Mouse (Mus musculus) heart, adult 2 months (tissue): Measurements from ENCODE around the gene Hoxa6. TPM values are rescaled to one million over a fixed set of nuclear protein-coding genes. Genes with fewer than 3 reads are reported as not detected.
A peak's percentile ranks its signal among the peaks of the same experiment; 100 is the strongest.

Experiments used
- DNase-seq, 2 experiments: peaks; one replicate each; pipeline ENCODE4 v3.0.0; 2021
- H3K27ac ChIP-seq: fragments of 200-600 bp; 2 replicates; pipeline ENCODE4 v1.8.1; 2022
- H3K27me3 ChIP-seq: fragments of 200-500 bp; 2 replicates; pipeline ENCODE4 v1.6.1; 2012; ENCODE audit warnings: mild to moderate bottlenecking, low read length, inconsistent platforms, mixed read lengths; ENCODE audit not compliant: control insufficient read depth, insufficient read depth
- H3K36me3 ChIP-seq: fragments of 200-500 bp; 2 replicates; pipeline ENCODE4 v1.6.1; 2012; ENCODE audit warnings: low read length, inconsistent platforms; ENCODE audit not compliant: control insufficient read depth, insufficient read depth
- H3K4me1 ChIP-seq: fragments of 200-500 bp; 2 replicates; pipeline ENCODE4 v1.6.1; 2011; ENCODE audit warnings: low read length; ENCODE audit not compliant: control insufficient read depth, insufficient read depth
- H3K4me3 ChIP-seq: fragments of 200-600 bp; 2 replicates; pipeline ENCODE4 v1.8.1; 2022
- H3K79me2 ChIP-seq: fragments of 200-500 bp; replicated peaks from 2 replicates; pipeline ENCODE4 v1.6.1; 2012; ENCODE audit warnings: mild to moderate bottlenecking, inconsistent platforms, low read length, moderate library complexity, mixed read lengths; ENCODE audit not compliant: control insufficient read depth, insufficient read depth
- H3K9ac ChIP-seq: fragments of 200-500 bp; 2 replicates; pipeline ENCODE4 v1.6.1; 2012; ENCODE audit warnings: low read depth, mild to moderate bottlenecking, control low read depth, inconsistent platforms, low read length, mixed read lengths
- CTCF ChIP-seq: fragments of 200-600 bp; IDR thresholded peaks from 2 replicates; pipeline ENCODE4 v1.8.1; 2022; ENCODE audit warnings: antibody characterized with exemption, mild to moderate bottlenecking, moderate library complexity
- EP300 ChIP-seq: fragments of 200-500 bp; IDR thresholded peaks from 2 replicates; pipeline ENCODE4 v1.6.1; 2011; ENCODE audit warnings: low read depth, low read length, control low read depth; ENCODE audit not compliant: insufficient read depth
- POLR2A ChIP-seq: fragments of 200-500 bp; IDR thresholded peaks from 2 replicates; pipeline ENCODE4 v1.6.1; 2011; ENCODE audit warnings: mild to moderate bottlenecking, low read depth, low read length, control low read depth; ENCODE audit not compliant: insufficient read depth
- WGBS: fragments of 180-500 bp; shearing (Covaris S2); methylation state at CpG from one replicate; pipeline ENCODE4 v1.1.7; 2018; 5-methylcytosine and 5-hydroxymethylcytosine counted together
- intact Hi-C: fragments of 180-260 bp; cut with DNase I; formaldehyde crosslinking; loops from one replicate; pipeline ENCODE4 v1.15.1; 2025
- microRNA-seq, 2 experiments: library from miRNA; unstranded; fragments of <30 nt; microRNA quantifications; one replicate each; pipeline ENCODE4 v1.2.0; 2021
- polyA plus RNA-seq: library from polyadenylated mRNA; depleted of rRNA; stranded (reverse); fragments of >200 nt; gene quantifications from 2 replicates; pipeline ENCODE4 v1.2.3, GENCODE M21; 2012; rRNA removed
- total RNA-seq, 2 experiments: library from RNA; stranded (reverse); gene quantifications; 2 replicates each; pipeline ENCODE4 v1.2.3; 2021

Hoxa6 gene
- total and polyA plus RNA-seq, 3 experiments: not detected

GRCm38 (mm10) chr6:52157466-52158275 is 50.9 kb downstream of the Hoxa6 start:
- H3K4me3 ChIP-seq: peak overlapping the region; percentile 67
- DNase-seq: no peak
- TF ChIP-seq POLR2A (no peak), CTCF (no peak), EP300 (no peak)
- 0 out of 2 replicates have a peak overlapping the region, but pooled peaks have one; percentile 7 for H3K9ac ChIP-seq
- intact Hi-C loops: loop anchor here (2.0 to 5.0 kb wide), 2 partner anchors 33 to 70 kb away; partner anchors contain the start of gene Hoxa4
- 5% methylated on average over 31 of the region's 32 CpGs for WGBS
- peaks cover 4% of the 10 kb centered on the region; the same call in 1 of the 2 replicates for H3K27me3 ChIP-seq
- H3K4me1 ChIP-seq: no peaks in the 10 kb centered on the region
- no peaks in the 10 kb centered on the region for H3K79me2 ChIP-seq
- H3K27ac ChIP-seq: no peak overlapping the region; the same call in 1 of the 2 replicates
- no peaks in the 10 kb centered on the region for H3K36me3 ChIP-seq

- no peak overlapping the region for H3K27ac ChIP-seq
- H3K27me3 ChIP-seq: peaks cover 6% of the 10 kb centered on the region; the same call in 1 of the 2 replicates
- no peak for DNase-seq
- TF ChIP-seq CTCF (no peak), POLR2A (no peak), EP300 (no peak)
- H3K9ac ChIP-seq: no peak overlapping the region
- intact Hi-C loops: loop anchor here (5.0 kb wide), 1 partner anchor 69 kb away; no protein-coding TSS in a partner anchor
- H3K4me3 ChIP-seq: no peak overlapping the region
- no peaks in the 10 kb centered on the region for H3K4me1 ChIP-seq
- H3K36me3 ChIP-seq: no peaks in the 10 kb centered on the region
- WGBS: 10% methylated on average over 20 of the region's 20 CpGs
- H3K79me2 ChIP-seq: no peaks in the 10 kb centered on the region
Observed at GRCm38 (mm10) chr6:52156551-52157200, 51.8 kb downstream of the Hoxa6 start.

Small RNA genes within 50 kb of the gene (microRNA-seq; reads per million reads assigned to microRNA genes)
- gene Mir196b: 183 to 526 reads per million in 2 experiments

Other genes with a start within 250 kb of the Hoxa6 start
- gene Skap2, start 196.2 kb downstream of the Hoxa6 start, total RNA-seq: 1 to 10 TPM; 8.6 to 8.9 TPM
- gene Skap2, start 196.2 kb downstream of the Hoxa6 start, polyA plus RNA-seq: 5.0 and 6.7 TPM in 2 replicates
- gene Hoxa1, start 50.4 kb downstream of the Hoxa6 start, total RNA-seq: under 1 TPM in 1 of 2 experiments, not detected in 1; 0.20 TPM
- gene Hoxa1, start 50.4 kb downstream of the Hoxa6 start, polyA plus RNA-seq: 0.32 and 0.43 TPM in 2 replicates
- under 1 TPM; 0.11 to 0.21 TPM for gene Hoxa2, start 43.9 kb downstream of the Hoxa6 start, total RNA-seq
- gene Hoxa2, start 43.9 kb downstream of the Hoxa6 start, polyA plus RNA-seq: 0.84 TPM in 1 of 2 replicates, not detected in the other
- not detected for gene 5730596B20Rik, start 31.2 kb downstream of the Hoxa6 start, total RNA-seq
- not detected in 2 replicates for gene 5730596B20Rik, start 31.2 kb downstream of the Hoxa6 start, polyA plus RNA-seq
- gene Hoxa4, start 17.0 kb downstream of the Hoxa6 start, total RNA-seq: under 1 TPM; 0.14 to 0.34 TPM
- gene Hoxa4, start 17.0 kb downstream of the Hoxa6 start, polyA plus RNA-seq: 0.76 and 0.84 TPM in 2 replicates
- gene Hoxa5, start 4.1 kb downstream of the Hoxa6 start, total RNA-seq: under 1 TPM; 0.26 to 0.45 TPM
- 0.94 and 0.96 TPM in 2 replicates for gene Hoxa5, start 4.1 kb downstream of the Hoxa6 start, polyA plus RNA-seq
- under 1 TPM; 0.55 to 0.76 TPM for gene Hoxa3, start 4.6 kb upstream of the Hoxa6 start, total RNA-seq
- gene Hoxa3, start 4.6 kb upstream of the Hoxa6 start, polyA plus RNA-seq: 0.53 and 1.3 TPM in 2 replicates
- gene Gm28308, start 4.6 kb upstream of the Hoxa6 start, total RNA-seq: not detected
- not detected in 2 replicates for gene Gm28308, start 4.6 kb upstream of the Hoxa6 start, polyA plus RNA-seq
- under 1 TPM; 0.25 to 0.50 TPM for gene Hoxa7, start 13.1 kb upstream of the Hoxa6 start, total RNA-seq
- 0.26 and 0.31 TPM in 2 replicates for gene Hoxa7, start 13.1 kb upstream of the Hoxa6 start, polyA plus RNA-seq
- gene Hoxa9, start 22.4 kb upstream of the Hoxa6 start, total RNA-seq: not detected
- 0.04 and 0.06 TPM in 2 replicates for gene Hoxa9, start 22.4 kb upstream of the Hoxa6 start, polyA plus RNA-seq
- gene Hoxa10, start 32.1 kb upstream of the Hoxa6 start, total RNA-seq: not detected
- not detected in 2 replicates for gene Hoxa10, start 32.1 kb upstream of the Hoxa6 start, polyA plus RNA-seq
- gene Hoxa11, start 37.1 kb upstream of the Hoxa6 start, total RNA-seq: not detected
- not detected in 2 replicates for gene Hoxa11, start 37.1 kb upstream of the Hoxa6 start, polyA plus RNA-seq
- not detected for gene Hoxa13, start 52.2 kb upstream of the Hoxa6 start, total RNA-seq
- not detected in 2 replicates for gene Hoxa13, start 52.2 kb upstream of the Hoxa6 start, polyA plus RNA-seq
- not detected for gene Evx1, start 104.8 kb upstream of the Hoxa6 start, total RNA-seq
- gene Evx1, start 104.8 kb upstream of the Hoxa6 start, polyA plus RNA-seq: not detected in 2 replicates